Mouse (Mus musculus): ENCODE results near the gene Cdh7.

DNA sequence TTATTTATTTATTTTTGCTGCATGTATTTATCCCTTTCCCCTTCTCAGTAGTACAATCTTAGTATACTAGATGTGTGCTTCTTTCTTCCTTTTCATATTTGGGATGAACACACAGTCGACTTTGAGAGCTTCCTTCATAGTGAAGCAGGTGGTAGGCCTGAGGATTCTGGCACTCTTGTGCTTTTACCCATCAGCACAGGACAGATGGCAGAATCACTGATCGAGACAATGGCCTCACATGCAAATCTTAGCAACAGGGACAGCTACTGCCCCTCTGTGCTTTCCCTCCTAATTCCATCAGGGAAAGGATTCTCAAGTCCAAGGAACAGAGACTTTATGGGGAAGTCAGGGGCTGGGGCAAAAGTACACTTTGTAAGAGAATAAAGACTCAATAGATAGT is 33.7 kb upstream of the Cdh7 start:
- TF ChIP-seq E2F4 (IDR thresholded peaks at IDR 0.05; ENCODE audit: insufficient read depth) (no peak), POLR2A (IDR thresholded peaks at IDR 0.05; ENCODE audit: insufficient read length, low read depth) (no peak), USF1 (IDR thresholded peaks at IDR 0.05; ENCODE audit: low read depth) (no peak), MYOG (IDR thresholded peaks at IDR 0.05; ENCODE audit: control insufficient read depth in 1 of 3, insufficient read depth in 1 of 3, insufficient read length in 2 of 3, low read depth in 2 of 3) (no peak), TCF12 (IDR thresholded peaks at IDR 0.05; ENCODE audit: insufficient read depth, poor library complexity, severe bottlenecking) (no peak), MYOD1 (IDR thresholded peaks at IDR 0.05; ENCODE audit: control insufficient read depth in 1 of 3, insufficient read length in 2 of 3, low read depth in 2 of 3) (no peak), CEBPB (IDR thresholded peaks at IDR 0.05; ENCODE audit: insufficient read depth, poor library complexity, severe bottlenecking) (no peak), MAX (IDR thresholded peaks at IDR 0.05; ENCODE audit: low read depth) (no peak)

All from myocyte (in vitro differentiated cells).